Mouse (Mus musculus): ENCODE data around the gene Hhat.

Hhat gene

GRCm38 (mm10) chr1:192647361-192647760, 123.7 kb downstream of the Hhat start:
- DNase-seq: no peak

DNA sequence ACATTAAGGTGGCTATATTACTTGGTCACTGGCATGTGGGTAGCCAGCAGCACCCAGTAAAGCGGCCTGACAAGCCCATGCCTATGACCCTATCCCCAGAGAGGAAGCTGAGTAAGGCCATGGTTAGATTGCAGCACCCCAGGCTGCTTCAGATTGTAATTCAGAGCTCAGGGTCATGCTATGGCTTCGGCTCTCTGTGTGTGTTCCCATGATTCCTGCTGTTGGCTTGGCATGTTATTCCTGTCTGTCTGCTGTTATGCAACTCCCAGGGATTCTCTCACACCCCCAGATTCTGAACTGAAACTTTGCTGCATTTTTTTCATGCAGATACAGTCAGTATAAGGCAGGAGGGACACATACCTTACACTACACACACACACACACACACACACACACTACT, 128.9 kb downstream of the Hhat start:
- DNase-seq: no peak

- DNase-seq: no peak
These were observed 131.8 kb downstream of the Hhat start for GRCm38 (mm10) chr1:192639175-192639574.

DNA sequence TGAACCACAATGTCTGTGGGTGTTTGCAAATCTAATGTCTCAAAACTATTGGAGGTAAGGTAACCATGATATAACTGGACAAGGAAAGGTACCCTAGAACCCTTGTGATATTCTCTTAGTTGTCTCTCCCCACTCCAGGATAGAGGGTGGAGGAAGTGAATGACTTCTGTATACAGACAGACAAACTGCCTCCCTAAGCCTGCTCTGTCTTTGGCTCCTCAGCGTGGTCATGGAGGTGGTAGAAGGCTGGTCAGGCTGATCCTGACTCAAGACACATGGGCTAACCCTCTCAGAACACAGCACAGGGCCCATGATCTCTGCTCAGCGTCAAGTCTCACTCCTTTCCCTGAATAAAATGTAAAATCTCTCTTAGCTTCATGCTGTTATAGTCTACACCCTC, 149.2 kb downstream of the Hhat start:
- no peak for DNase-seq

- no peak for DNase-seq
These were observed 157.8 kb downstream of the Hhat start for GRCm38 (mm10) chr1:192613271-192613670.

- peak; percentile 60 for DNase-seq
These were observed 158.9 kb downstream of the Hhat start for GRCm38 (mm10) chr1:192611996-192612739.

- no peak for DNase-seq
These were observed 164.1 kb downstream of the Hhat start for GRCm38 (mm10) chr1:192606876-192607275.

GRCm38 (mm10) chr1:192604413-192604812, 166.6 kb downstream of the Hhat start:
- no peak for DNase-seq

GRCm38 (mm10) chr1:192603556-192603955, 167.5 kb downstream of the Hhat start:
- DNase-seq: peak; percentile 13

DNA sequence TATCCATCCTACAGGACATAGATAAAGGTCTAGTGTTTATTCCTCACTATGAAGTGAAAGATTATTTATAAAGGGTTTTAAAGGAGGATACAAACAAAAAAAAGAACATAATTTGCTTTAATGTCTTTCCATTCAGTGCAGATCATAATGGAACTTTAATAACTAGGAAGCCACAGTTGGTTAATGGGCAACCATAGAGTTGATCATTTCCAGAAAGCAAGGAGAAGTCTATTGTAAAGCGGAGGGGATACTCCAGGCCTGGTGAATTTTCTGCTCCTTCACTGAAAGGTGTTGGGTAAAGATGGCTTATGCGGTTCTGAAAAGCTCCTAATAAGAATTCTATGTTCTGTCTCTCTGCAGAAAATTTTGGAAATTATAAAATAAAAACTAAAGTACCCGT, 169.8 kb downstream of the Hhat start:
- DNase-seq: no peak

DNA sequence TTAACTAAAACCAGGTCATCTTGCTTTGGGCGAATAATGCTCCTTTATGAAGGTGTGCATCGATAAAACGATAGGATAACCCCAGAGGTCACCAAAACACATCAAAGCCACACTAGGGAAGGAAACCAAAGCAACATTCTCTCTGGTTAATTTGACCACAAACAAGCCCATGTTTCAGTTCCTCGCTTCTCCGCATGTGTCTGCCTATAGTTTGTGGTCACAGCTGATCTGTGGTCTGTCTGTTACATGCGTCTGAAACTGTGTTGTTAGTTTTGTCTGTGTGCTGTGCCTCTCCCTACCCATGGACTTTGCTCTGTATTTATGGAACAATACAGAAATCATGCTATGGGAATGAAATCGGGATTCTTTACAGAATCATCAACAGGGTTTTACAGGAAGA, 171.3 kb downstream of the Hhat start:
- DNase-seq: no peak

DNA sequence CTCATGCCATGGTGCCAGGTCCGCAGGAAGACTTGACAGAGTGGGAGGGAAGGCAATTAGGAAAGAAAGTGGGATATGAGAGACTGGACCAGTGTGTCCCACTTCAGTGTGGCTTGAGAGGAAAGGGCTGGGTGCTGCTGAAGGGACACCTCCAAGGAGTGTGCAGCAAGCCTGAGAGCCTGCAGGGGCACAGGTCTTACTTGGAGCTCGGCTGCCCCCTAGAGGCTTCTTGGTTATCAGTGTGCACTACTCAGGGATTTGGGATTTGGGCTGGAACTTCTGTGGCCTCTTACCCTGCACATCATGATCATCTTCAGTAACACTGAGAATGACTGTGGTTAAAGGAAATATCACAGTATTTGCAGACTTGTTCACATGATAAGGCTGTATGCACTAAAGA, 172.6 kb downstream of the Hhat start:
- DNase-seq: peak; percentile 91

DNA sequence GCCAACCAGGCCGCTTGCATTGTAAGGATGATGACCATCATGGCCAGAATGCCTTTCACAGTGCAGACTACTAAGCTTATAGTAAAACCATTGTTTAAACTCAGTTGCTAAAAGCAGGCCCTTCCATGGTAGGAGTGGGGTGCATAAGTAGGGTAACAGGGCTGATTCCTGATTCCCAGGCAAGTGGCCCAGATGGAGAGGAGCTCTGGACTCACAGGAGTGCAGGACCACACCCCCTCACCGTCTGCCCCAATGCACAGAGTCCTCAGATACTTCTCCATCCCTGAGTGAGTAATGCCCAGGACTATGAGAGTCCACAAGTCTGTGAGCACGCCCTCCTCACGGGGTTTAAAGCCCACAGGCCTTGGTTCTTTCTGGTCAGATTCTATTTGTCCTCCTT, 175.6 kb downstream of the Hhat start:
- DNase-seq: no peak

DNA sequence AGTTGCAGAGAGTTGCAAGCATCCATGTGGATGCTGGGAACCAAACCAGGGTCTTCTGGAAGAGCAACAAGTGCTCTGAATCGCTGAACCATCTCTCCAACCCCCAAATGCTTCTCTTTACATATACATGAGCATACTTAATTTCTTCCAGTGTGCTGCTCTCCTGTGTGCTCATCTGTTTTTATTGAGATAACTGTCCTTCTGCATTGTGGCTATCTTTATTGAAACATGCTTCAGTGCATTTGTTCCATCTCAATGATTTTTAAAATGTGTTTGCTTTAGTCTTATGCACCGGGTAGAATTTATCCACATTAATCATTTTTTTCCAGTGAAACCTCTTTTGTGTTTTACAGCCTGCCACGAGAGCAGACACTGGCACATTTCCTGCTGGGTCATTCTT, 177.5 kb downstream of the Hhat start:
- no peak for DNase-seq

DNA sequence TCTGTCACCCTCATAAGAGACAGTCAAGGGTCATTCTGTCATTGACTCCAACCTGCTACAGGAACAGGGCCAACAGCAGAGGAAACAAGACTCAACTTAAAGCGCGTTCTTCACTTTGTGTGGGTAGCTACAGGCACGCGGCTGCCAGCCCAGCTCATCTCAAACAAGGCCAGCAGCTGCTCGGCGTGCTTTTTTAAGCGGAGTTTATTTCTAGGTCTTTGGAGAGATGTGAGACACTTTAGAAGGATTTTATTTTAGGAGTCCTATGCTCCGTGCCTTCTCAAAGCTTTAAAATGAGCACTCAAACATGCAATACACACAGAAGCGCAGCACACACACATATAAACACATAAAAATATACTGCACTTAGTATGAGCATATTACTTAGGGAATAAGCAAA, 183.6 kb downstream of the Hhat start:
- DNase-seq: no peak

GRCm38 (mm10) chr1:192585289-192585688, 185.7 kb downstream of the Hhat start:
- no peak for DNase-seq

- DNase-seq: no peak
These were observed 188.1 kb downstream of the Hhat start for GRCm38 (mm10) chr1:192582921-192583320.

DNA sequence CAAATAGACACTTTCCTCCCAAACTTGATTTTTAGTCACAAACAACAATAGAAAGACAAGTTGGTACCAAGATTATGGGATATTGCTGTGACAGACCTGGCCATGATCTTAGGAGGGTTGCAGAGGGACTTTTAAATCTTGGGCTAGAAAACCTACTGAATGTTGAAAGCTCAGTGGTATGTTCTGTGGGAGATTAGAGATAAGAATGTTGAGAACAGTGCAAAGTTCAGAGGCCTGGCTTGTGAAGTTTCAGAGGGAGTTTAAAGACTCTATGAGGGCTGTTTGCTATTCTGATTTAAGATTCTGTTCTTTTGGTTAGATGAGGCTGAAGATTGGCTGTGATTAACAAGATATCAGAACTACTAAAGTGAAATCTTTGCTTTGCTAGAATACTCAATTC, 206.3 kb downstream of the Hhat start:
- no peak for DNase-seq

- DNase-seq: no peak
These were observed 211.7 kb downstream of the Hhat start for GRCm38 (mm10) chr1:192559341-192559740.

- no peak for DNase-seq
These were observed 212.9 kb downstream of the Hhat start for GRCm38 (mm10) chr1:192557978-192558594.

DNA sequence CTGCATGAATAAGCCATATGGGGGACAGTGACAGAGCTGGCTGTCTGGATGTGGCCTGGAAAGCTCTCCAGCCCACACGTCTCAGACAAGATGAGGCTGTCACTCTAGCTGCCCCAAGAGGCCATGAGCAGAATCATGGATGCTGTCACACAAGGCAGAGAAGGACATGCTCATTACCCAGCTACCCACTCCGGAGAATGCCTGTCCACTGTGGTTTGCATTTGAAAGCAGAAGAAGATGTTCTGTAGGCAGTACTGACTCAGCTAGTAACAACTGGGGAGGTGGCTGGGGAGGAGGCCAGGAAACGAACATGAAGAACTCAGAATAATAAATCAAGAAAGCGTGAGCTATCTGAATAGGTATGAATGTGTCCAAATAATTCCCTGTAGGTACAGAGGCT, 215.5 kb downstream of the Hhat start:
- DNase-seq: no peak

- no peak for DNase-seq
These were observed 220.5 kb downstream of the Hhat start for GRCm38 (mm10) chr1:192550561-192550960.

GRCm38 (mm10) chr1:192546843-192547242, 224.2 kb downstream of the Hhat start:
- DNase-seq: no peak

GRCm38 (mm10) chr1:192544901-192545300, 226.1 kb downstream of the Hhat start:
- DNase-seq: no peak

DNA sequence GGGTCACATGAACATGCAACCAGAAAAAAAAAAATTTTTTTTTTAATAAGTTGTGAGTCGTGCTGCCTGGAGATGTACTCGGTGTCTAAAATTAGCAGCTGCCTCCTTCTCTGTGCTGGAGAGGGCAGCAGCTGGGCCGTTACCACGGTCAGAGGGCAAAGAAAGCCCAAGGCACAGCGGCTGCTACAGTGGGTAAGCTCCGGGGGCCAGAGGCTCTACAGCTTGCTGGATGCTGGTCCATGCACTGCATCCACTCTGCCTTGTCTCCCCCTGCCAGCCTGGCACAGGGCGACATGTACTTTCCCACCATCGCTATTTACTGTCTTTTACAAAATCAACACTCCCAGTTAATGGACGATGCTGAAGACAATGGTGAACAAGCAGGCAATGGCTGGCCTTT, 226.9 kb downstream of the Hhat start:
- no peak for DNase-seq

Measured in kidney, postnatal 10 days (tissue).